Mouse (Mus musculus) right cerebral cortex, postnatal 25 days (tissue): ENCODE results near the gene Ptprg.

Experiments
- DNase-seq: peaks from one replicate; pipeline ENCODE4 v3.0.0; 2022

Ptprg gene

DNA sequence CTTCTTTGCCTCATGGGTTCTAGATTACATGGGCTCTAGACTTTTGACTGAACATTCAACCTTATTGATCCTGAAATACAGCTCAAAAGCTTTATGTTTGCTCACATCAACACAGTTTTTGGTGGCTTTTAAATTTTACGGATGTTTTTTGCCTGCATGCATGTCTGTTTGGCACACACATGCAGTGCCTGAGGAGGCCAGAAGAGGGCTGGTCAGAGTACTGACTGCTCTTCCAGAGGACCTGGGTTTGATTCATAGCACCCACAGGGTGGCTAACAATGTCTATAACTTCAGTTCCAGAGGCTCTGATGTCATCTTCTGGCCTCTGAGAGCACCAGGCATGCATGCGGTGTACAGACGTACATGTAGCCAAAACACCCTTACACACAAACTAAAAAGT, 12.0 kb downstream of the Ptprg start:
- no peak for DNase-seq

DNA sequence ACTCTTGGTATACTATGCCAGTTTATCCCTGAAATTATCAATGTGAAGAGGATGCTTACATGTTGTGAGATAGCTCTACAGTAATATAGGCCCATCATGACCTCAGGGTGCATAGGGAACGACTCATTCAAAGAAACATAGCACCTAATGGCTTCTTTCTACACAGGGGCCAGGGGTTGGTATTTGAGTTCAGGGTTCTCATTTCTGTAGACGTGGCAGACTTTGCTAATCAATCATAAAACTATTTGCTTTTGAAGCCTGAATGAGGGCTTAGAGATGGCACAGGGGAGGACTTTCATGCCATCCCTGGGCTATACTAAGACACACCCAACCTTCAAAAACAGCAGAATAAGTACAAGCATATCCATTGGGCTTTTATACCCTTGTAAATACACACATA, 16.4 kb downstream of the Ptprg start:
- DNase-seq: no peak

DNA sequence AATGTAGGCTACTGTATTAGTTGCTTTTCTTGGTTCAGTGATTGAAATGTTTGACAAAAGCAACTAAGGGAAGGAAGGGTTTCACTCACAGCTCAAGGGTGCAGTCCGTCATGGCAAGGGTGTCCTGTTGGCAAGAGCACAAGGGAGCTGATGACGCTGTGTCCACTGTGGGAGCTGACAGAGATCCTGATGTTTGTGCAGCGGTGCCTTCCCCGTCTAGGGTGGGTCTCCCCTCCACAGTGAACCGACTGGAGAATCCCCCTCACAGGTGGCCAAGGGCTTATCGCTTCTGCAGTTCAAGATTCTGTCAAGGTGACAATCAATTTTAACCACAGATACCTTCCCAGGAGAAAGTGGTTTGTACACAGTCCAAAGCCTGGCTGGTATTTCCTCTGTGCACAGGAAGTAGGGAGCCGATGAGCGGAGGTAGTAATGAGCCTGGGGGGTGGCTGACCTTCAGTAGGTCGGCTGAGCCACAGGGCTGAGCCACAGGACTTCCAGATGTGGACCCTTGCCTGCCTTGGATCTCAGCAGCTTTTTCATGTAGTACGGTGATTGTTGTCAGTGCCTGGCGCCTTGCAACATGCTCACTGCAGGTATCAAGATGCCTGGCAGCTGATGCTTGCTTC, 18.5 kb downstream of the Ptprg start:
- no peak for DNase-seq

DNA sequence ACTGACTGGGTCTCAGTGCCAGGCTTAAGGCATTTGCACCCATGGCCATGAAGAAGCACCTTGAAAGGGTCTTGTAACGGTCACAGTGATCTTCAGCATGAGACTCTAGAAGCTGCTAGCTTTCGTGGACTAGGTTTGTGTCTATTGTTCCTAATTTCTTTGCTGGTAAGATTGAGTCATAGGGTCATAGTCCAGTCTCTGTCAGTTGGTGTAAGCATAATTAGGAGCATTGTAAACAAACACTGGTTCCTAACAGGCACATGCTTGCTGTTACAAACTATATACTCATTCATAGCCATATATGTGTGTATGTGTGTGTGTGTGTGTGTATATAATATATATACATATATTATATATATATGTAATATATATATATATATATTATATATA, 19.1 kb downstream of the Ptprg start:
- DNase-seq: no peak

DNA sequence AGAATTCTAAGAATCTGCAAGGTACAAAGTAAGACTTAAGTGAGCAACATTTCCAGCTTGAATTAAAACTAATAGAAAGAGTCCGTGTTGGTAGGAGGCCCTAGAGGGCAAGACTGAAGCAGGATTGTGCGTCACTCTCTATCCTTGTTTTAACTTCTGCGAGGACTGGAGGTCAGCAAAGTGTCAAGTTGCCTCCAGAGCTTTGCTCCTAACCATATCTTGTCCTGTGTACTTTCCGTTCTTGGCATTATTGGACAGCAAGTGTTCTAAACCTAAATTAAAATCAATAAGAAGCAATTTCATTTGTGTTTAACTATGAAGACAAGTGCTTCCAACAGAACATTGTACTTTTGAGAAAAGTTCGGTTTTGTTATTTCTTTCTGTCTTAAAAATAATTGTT, 20.4 kb downstream of the Ptprg start:
- no peak for DNase-seq

DNA sequence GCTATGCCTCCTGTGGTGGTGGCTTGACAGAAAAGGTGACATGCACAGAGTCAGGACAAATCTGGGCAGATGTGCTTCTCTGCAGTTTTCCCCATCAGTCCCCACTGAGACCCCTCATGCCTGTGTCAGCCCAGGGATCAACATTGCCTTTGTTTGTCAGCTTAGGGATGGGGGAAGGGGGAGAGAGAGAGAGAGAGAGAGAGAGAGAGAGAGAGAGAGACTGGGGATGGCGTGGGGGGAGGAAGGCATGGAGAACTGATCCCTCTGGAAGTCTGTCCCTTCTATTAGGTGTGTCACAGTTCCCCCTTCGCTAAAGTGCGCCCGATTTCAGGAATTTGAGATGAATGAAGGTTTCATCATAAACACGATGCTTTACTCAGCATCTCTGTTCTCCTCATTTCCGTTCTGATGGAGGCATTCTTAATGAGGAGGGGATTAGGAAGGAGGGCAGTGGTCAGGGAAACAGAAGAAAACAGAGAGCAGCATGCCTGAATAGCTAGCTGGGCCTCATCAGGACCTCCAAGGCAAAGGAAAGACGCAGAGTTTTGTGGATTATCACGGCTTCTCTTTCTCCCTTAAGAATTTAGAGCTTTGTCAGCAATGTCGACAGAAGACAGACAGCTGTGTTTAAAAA, 24.1 kb downstream of the Ptprg start:
- no peak for DNase-seq

DNA sequence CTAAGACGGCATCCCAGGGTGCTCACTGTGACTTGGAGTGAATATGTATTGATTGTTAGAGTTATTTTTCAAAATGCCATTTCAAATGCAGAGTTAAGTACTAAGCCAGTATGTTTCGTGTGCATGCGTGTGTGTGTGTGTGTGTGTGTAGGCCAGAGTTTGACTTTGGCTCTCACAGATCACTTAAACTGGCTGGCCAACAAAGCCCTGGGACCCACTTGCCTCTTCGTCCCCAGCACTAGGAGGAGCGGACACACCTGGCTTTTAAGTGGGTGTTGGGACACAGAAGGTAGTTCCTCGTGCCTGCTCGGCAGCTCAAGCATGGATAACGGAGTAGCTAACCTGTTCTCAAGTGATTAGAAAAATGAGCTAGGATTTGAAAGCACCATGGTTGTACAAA, 24.6 kb downstream of the Ptprg start:
- DNase-seq: no peak

DNA sequence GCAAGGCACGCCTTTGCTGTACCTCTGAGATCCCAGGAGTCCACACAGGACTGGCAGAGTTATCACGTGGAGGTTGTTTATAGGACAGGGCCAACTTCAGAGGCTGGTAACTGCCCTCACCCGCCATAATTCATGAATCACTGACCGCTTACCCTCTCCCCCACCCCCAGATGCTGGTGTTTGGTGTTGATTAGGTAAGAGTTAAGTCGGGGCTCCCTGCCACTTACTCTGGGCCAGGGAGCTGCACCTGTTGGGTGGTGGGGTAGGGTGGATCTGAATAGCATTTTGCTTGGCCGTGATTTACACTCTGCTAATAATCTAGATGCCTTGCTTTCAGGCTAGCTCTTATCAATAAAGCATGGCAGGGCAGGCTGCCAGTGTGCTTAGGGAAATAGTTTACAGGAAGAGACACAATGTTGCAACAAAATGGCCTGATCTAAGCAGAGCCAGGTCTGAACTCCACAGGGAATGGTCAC, 25.2 kb downstream of the Ptprg start:
- no peak for DNase-seq

DNA sequence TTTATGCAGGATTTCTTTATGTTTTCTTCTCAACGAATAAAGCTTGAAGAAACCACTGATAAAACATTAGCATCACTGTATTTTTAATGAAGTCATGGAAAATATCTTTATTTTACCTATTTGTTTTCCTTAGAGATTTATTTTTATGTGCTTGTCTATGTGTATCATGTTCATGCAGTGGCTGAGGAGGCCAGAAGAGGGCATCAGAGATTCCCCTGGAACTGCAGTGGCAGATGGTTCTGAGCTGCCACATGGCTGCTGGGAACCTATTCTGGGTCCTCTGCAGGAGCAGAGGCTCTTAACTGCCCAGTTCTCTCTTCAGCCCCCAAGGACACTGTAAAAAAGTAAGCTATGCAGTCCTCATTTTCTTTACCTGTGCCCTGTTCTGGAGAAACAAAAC, 26.6 kb downstream of the Ptprg start:
- no peak for DNase-seq

DNA sequence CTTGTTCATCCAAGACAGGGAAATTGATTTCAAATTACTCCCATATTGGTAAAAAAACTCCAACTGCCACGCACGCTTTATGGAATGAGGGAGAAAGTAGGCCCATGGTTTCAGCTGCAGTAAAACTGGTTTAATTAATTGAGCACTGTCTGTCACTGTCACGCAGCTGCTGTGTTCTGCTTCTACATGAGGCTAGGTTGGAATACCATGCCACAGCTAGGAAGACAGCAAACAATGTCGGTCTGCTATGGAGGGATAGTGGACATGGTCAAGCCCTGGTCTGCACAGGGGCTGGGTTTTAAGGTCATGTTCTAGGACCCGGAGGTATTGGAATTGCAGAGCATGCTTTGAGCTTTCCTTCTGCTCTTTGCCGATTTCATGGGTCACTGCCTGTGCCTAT, 30.9 kb downstream of the Ptprg start:
- DNase-seq: no peak

DNA sequence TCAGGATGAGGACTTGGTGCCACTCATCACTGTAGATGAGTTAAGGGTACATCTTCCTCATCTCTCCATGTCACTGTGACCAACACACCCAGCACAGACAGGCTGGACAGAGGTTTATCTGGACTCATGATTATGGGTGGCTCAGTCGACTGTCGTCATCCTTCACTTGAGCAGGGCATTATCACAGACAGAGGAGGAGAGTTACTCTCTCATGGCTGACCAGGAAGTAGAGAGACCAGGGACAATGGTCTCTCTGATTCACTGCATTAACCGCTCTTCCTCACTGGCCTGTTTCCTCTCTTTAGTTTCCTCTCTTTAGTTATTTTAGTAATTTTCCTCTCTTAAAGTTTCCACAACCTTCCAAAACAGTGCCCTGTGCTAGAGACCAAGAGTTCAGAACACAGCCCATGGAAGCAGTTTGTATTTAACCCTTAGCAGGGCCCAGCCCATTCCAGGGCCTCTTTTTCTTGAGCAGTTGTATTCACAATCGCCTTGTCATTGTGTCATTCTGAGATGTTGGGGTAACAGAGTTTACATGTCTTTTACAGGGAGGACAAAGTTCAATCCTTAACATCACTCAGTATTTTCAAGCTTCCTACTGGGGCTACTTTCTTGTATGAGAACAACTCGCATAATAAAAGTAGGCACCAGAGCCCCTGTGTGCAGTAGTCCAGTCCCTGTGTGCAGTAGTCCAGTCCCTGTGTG, 31.7 kb downstream of the Ptprg start:
- DNase-seq: no peak

DNA sequence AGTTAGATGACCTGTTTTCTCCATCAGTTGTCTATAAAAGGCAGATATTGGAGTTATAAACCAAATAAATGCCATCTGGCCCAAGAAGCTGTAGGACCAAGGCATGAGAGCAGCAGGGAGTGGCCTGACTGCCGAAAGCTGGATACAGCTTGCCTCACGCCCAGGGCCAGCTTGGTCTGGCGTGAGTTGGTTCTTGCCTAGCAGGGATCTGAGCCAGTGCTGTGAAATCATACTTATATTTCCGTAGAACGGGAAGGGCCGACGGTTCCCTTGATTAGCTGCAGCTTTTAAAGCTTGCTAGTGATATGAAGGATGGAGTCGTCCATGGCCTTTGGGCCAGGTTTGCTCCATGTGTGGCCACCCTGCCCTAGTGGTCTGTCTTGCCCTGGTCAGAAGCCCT, 37.1 kb downstream of the Ptprg start:
- DNase-seq: no peak

DNA sequence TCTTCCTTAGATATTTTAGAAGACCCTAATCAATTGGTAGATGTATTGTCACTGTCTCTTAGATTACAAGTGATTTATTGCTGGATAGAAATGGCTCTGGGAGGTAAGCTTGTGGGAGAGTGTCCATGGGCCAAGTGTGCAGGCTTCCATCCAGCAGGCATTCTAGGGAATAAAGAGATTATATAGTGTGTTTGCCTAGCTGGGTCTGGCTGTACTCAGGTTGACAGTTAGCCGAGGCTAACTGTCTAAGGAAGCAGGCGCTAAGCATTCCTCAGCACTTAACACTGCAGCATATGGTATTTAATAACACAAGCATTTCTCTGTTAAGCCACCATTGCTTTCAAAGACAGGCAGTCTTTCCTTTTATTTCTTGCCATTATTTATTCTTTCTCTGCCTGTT, 39.3 kb downstream of the Ptprg start:
- DNase-seq: no peak

DNA sequence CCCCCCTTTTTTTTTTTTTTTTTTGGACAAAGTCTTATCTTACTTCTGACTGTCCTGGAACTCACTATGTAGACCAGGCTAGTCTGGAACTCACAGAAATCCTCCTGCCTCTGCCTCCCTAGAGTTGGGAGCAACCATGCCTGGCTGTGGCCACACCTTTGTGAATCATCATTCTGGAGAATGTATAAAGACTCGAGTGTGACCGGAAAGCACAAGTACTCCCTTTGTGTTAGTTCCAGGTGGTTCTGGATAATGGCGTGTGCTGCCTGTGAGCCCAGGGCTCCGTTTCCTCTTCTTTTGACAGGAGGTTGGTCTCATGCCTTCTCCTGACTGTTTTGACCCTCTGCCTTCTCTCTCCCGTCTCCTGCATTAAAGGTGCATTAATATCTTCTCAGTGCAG, 41.0 kb downstream of the Ptprg start:
- no peak for DNase-seq

DNA sequence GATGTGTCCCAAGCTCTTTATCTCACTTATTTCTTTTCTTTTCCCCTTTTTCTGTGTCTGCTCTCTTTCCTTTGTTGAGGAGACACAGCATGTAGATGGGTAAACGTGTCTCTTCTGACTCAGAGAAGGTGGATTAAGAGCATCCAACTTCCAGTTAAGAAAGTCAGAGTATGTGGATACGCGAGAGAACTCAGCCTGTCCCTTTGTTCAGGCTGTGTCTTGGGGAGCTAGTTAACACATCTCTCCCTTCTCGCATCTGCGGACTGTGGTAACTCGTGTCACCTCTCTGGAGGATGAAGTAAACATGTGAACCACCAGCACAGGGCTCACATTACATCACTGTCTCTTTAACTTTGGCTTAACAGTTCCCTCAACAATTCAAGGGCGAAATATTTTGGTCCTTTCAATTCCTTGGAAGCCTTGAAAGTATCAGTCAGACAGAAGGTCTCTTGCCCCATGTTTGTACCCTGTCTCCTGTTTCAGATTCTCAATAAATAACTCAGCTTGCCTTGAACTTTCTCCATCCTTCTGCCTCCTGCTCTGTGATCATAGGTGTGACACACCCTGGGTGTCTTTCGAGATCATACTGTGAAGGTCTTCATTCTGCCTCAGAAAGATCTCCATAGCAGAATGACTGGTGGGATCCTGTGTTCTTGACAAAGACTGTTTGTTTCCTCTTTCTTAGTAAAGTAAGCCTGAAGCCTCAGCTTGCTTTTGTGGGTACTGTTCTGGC, 51.0 kb downstream of the Ptprg start:
- DNase-seq: no peak

DNA sequence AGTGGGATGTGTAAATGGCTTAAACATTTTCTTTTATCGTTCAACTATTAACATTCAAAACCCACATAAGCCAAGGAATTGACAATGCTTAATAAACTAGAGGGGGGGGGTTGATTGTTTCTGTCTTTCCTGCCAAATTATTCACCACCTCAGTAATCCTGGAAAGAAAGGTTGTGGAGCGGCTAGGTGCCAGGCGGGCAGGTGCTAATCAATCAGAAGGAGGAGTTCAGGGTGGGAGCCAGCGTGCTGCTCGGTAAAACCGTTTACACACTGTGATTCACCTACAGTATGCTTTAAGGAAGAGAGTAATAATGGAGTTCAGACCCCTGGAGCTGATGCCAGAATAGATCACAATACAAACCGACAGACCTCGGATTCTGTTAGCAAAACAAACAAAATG, 55.0 kb downstream of the Ptprg start:
- no peak for DNase-seq

DNA sequence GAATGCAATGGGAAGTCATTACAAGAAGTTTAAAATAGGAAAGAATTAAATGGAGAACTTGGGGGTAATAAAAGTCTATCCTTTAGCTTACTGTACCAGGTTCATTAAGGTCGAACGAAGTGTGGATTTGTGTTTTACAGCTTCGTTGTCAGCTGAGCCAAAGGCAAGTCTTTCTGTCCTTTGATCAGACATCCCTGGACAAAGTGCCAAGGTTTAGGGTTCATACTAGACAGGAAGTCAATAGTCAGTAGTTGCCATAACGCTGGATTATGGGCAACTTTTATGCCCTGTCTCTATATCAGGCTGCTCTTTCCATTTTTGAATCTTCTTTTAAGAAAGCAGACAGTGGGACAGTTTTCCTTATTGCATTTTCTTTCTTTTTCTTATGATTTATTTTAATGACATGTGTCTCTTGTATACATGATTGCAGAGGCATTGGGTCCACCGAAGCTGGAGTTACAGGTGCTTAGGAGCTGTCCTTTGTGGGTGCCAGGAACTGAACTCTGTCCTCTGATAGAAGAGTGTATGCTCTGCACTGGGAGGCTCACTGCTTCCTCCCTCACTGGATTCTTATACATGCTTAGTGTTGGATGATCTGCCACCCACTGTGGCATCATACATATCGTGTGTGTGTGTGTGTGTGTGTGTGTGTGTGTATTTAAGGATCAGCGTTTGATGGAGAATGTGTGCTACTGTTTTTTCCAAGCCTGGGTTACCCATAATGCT, 56.7 kb downstream of the Ptprg start:
- no peak for DNase-seq

DNA sequence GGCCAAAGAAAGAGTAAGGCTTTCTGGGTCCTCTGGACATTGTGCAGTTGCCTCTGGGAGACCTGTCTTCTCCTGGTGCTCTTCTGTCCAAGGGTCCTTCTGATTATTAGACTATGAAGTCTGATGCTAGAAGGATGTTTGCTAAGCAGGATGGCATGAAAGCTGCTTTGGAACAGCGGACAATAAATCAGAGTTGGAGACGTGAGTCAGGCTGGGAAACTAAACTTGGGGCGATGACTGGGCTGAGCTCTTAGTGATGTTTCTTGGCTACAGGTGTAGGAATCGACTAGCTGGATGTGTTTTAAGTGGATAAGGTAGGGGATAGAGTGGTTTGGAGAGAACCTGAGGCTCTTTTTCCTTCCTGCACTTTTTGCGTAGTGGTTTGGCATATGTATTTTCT, 59.1 kb downstream of the Ptprg start:
- DNase-seq: no peak

DNA sequence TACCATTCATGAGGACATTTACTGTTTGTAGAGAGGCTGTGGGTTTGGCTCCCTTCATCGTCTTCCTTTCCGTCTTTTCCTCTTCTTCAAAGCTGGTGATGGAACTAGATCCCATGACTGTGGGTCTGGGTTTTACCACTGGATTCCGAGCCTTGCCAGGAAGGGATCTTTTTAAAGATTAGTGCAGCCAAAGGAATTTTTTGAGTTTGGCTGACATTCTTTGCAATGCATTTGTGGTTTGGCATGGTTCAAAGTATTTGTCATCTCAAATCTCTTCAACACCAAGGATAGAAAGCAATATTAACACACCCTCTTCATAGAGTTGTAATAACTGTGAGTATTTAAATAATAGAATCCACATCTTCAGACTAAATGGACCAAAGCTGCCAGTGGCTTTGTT, 59.8 kb downstream of the Ptprg start:
- DNase-seq: no peak

DNA sequence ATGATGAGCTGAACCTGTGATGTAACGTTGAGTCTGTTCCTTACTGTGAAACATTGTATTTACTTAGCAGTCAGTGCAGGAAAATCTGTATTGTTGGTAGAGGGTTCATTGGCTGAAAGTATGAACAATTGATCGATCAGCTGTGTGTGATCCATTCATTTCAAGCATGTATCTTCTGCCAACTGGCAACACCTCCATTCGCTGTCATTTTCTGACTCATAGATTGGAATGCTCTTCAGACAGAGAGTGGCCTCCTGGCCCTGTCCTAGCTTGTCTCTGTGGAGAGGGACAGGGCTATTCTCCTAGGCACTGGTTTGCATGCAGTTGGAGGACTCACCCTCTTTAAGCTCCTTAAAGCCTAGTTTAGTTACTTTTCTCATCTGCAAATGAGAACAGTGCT, 62.4 kb downstream of the Ptprg start:
- DNase-seq: no peak

DNA sequence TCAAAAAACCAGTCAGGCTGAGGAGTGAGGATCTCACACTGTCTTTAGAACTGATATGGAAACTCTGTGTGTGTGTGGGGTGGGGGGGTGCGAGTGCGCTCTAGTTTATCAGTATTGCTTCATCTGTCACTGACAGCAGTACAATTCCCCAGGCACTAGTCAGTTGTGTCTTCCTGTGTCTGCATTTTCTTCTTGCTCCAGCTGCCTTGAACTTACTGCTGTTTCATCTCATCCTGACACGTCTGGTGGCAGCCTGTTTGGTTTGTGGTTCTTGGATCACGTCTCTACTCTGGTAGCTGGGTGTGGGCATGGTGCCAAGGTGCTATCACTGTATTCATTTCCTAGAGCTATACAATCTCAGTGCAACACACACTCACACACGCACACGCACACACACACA, 64.0 kb downstream of the Ptprg start:
- DNase-seq: no peak

DNA sequence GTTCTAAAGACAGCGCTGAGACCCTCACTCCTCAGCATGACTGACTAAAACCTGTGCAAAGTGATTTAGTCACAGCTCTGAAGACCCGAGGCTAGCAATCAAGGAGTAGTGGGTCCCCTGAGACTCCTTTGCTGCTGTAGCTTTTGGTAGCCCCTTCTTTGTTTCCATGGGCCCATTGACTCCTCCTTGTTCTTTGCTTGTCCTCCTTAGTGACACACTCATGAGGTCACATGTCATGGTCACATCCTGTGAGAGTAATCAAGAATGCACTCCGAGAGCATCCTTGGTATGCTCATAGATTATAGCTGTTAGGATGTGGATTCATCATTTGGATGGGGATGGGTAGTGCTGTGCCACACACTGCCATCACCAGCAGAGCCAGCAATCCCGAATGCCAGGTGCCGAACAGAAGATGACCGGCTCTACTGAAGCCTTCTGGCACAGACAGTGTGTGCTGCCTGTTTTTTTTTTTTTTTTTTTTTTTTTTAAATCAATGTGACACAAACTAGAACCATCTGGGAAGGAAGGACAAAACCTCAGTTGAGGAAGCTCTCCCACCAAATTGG, 64.9 kb downstream of the Ptprg start:
- DNase-seq: no peak

DNA sequence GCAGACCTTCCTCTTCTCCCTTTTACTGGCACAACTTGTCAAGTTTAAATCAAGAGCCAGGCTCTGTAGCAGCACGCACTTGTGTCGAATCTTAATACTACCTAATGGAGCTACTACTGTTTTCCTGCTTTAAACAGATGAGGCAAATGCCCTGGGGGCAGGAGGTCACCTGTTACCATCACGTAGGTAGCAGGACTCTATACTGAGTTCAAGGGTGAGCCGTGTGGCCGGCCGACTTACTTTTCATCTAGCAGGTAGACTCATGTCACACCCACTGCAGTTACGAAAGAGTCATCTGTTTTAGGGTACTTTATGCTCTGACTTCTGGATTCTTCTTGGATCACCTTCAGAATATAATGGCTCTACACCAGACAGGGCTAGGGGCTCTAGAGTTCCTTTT, 66.3 kb downstream of the Ptprg start:
- no peak for DNase-seq
